11 mouse cellular contexts compared by ENCODE assay signal in genomic region chr1:34123334-34123733, GRCm38 (mm10).
DNase-seq lines count a peak whose midpoint lies in the region; ATAC-seq and TF ChIP-seq lines count a peak whose summit lies in the region.
"Had no signal": no experiment of that assay in that cellular context is flagged by ENCODE, and none has a peak within 500 bp of the region (broad histone marks: within the 10 kb centered on the region; RNA-seq: fewer than 3 reads in every experiment).

No protein-coding gene starts in this region.

- WGBS in spleen, adult 2 months, result 87% methylated on average over 5 of the region's 5 CpGs
- 91% methylated on average over 5 of the region's 5 CpGs for WGBS in forebrain, embryonic 13.5 days

- no peaks in the 10 kb centered on the region for H3K4me1 ChIP-seq in spleen, adult 2 months (ENCODE audit: control insufficient read depth, insufficient read depth, insufficient read length)
- peaks cover 8% of the 10 kb centered on the region; the same call in 1 of the 2 replicates for H3K4me1 ChIP-seq in forebrain, embryonic 13.5 days

- DNase-seq in adrenal gland, adult 2 months, result peak; percentile 77
- DNase-seq in adrenal gland, postnatal 4 days (ENCODE audit: low spot score in 2 of 2), result no peak
- no peak for DNase-seq in spleen, adult 2 months (ENCODE audit: low read depth in 1 of 2, low spot score in 2 of 2)
- no peak for DNase-seq in spleen, postnatal 36 days (ENCODE audit: low spot score in 2 of 2)
- peak; percentile 56 for DNase-seq in kidney, postnatal 10 days
- DNase-seq: layer of hippocampus, postnatal 36 days; lung, embryonic 14.5 days had no signal

- peak overlapping the region; percentile 3; the same call in 1 of the 2 replicates for H3K27ac ChIP-seq in spleen, adult 2 months (ENCODE audit: insufficient read depth, low read length)
- H3K27ac ChIP-seq in forebrain, embryonic 13.5 days, result no peak overlapping the region

- H3K4me2 ChIP-seq in forebrain, embryonic 13.5 days, result no peak overlapping the region
- H3K4me2 ChIP-seq: lung, embryonic 14.5 days had no signal

- ATAC-seq in megakaryocyte, adult 5-6 weeks (ENCODE audit: poor library complexity, severe bottlenecking), result no peak
- no peak for ATAC-seq in forebrain, embryonic 13.5 days
- ATAC-seq in megakaryocyte-erythroid progenitor cell, adult 5-6 weeks (replicated peaks; ENCODE audit: low FRiP score, low TSS enrichment, poor library complexity, severe bottlenecking), result no peak
- ATAC-seq: forebrain, embryonic 14.5 days had no signal

- no peaks in the 10 kb centered on the region for H3K9me3 ChIP-seq in forebrain, embryonic 13.5 days (replicated peaks)

- H3K4me3 ChIP-seq in spleen, adult 2 months (ENCODE audit: extremely low read depth, insufficient read depth, insufficient read length), result no peak overlapping the region
- H3K4me3 ChIP-seq in forebrain, embryonic 13.5 days, result no peak overlapping the region

- no peaks in the 10 kb centered on the region for H3K27me3 ChIP-seq in spleen, adult 2 months (ENCODE audit: control insufficient read depth, insufficient read depth, low read length)
- no peaks in the 10 kb centered on the region for H3K27me3 ChIP-seq in forebrain, embryonic 13.5 days

- TF ChIP-seq CTCF in spleen, adult 2 months (IDR thresholded peaks at IDR 0.05; ENCODE audit: extremely low read depth, insufficient read depth, insufficient read length, insufficient replicate concordance), result no peak

- no peak for TF ChIP-seq POLR2A in spleen, adult 2 months (IDR thresholded peaks at IDR 0.05; ENCODE audit: low read depth, low read length)

- no peak overlapping the region for H3K9ac ChIP-seq in forebrain, embryonic 13.5 days
- H3K9ac ChIP-seq: lung, embryonic 14.5 days had no signal

- no peaks in the 10 kb centered on the region for H3K36me3 ChIP-seq in spleen, adult 2 months (ENCODE audit: control insufficient read depth, insufficient read depth, low read length)
- H3K36me3 ChIP-seq in forebrain, embryonic 13.5 days (ENCODE audit: poor library complexity, severe bottlenecking), result no peaks in the 10 kb centered on the region

Comparison
In these comparisons a context has a peak if more than half of its experiments do, and no peak if none do; other contexts are left out.
1. DNase-seq: peak in adrenal gland, adult 2 months (single experiment) and kidney, postnatal 10 days (single experiment); none in adrenal gland, postnatal 4 days (0 of 2), spleen, adult 2 months (0 of 2) and spleen, postnatal 36 days (0 of 2).